Mouse (Mus musculus) limb, embryonic 10.5 days (tissue): ENCODE data around the gene Trib2. TPM values are rescaled to one million over a fixed set of nuclear protein-coding genes. Genes with fewer than 3 reads are reported as not detected.

Experiments
- DNase-seq: peaks from one replicate; pipeline ENCODE4 v3.0.0-alpha.2; 2017; ENCODE audit warnings: low spot score
- H3K27ac ChIP-seq: fragments of 300-500 bp; sonication (generic); 2 replicates; pipeline ENCODE4 v1.5.1; 2016; ENCODE audit warnings: mild to moderate bottlenecking
- H3K27me3 ChIP-seq: fragments of 300-500 bp; sonication (generic); 2 replicates; pipeline ENCODE4 v1.6.1; 2016; ENCODE audit warnings: low read depth, mild to moderate bottlenecking; ENCODE audit not compliant: poor library complexity, severe bottlenecking
- H3K36me3 ChIP-seq: fragments of 300-500 bp; sonication (generic); 2 replicates; pipeline ENCODE4 v1.6.1; 2016; ENCODE audit warnings: mild to moderate bottlenecking, moderate library complexity
- H3K4me1 ChIP-seq: fragments of 300-500 bp; sonication (generic); 2 replicates; pipeline ENCODE4 v1.6.1; 2016
- H3K4me3 ChIP-seq: fragments of 300-500 bp; sonication (generic); 2 replicates; pipeline ENCODE4 v1.5.1; 2016; ENCODE audit warnings: mild to moderate bottlenecking, moderate library complexity
- H3K9me3 ChIP-seq: fragments of 300-500 bp; sonication (generic); replicated peaks from 2 replicates; pipeline ENCODE4 v1.6.1; 2016; ENCODE audit warnings: mild to moderate bottlenecking
- WGBS: fragments of 180-500 bp; shearing (Covaris S2); methylation state at CpG from one replicate; pipeline ENCODE4 v1.1.7; 2016; 5-methylcytosine and 5-hydroxymethylcytosine counted together
- polyA plus RNA-seq: library from polyadenylated mRNA; unstranded; fragments of >200 nt; fragmentation: Nextera tagmentation; extraction: Ambion mirVana; gene quantifications from 2 replicates; pipeline ENCODE4 v1.2.1, GENCODE M21; 2016

The Trib2 gene
- polyA plus RNA-seq, 1 experiment from 2014 or later: 32.7 TPM

DNA sequence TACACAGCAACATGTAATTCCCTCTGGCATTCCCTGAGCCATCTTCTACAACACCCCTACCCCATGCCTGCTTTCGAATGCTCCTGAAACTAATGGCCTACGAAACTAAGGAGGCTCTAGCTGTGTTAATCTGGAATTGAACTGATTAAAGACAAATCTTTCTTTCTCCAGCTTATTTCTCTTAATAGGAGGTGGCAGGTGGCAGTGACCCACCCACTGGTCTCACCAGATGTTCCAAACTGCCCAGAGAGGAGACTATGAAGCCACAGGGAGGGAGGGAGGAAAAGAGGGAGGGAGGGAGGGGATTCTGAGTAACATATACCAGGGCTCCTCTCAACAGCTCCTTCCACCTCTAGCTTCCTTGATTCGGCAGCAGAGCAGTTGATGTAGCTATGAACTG is 20.8 kb downstream of the Trib2 start:
- H3K27ac ChIP-seq: no peak overlapping the region
- peaks cover 9% of the 10 kb centered on the region; the same call in 1 of the 2 replicates for H3K27me3 ChIP-seq
- H3K9me3 ChIP-seq: no peaks in the 10 kb centered on the region
- DNase-seq: no peak
- H3K4me3 ChIP-seq: no peak overlapping the region
- H3K36me3 ChIP-seq: peaks cover 86% of the 10 kb centered on the region
- peaks cover 9% of the 10 kb centered on the region for H3K4me1 ChIP-seq
- WGBS: 86% methylated on average over 3 of the region's 3 CpGs

DNA sequence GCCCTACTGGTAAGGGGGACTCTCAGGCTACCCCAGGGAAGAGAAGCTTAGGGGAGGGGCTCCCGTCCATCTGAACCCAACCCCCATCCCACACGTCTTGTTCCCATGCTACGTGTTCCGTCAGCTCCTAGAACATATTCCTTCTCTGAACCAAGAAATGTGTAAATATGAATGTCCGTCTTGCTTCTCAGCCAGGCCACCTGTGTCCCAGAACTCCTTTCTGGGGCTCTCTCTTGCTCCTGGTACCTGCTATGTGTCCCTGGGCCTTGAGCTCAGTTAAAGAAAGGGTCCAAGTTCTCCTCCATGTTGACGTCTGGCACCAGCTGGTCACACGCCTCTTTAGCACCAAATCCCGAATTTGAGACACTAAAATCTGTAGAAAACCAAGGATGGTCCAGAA is 23.4 kb downstream of the Trib2 start:
- Histone ChIP-seq H3K36me3 (peaks cover 69% of the 10 kb centered on the region), H3K9me3 (no peaks in the 10 kb centered on the region), H3K27me3 (peaks cover 9% of the 10 kb centered on the region; the same call in 1 of the 2 replicates), H3K4me3 (no peak overlapping the region), H3K4me1 (peaks cover 7% of the 10 kb centered on the region), H3K27ac (no peak overlapping the region)
- 94% methylated on average over 8 of the region's 8 CpGs for WGBS
- DNase-seq: no peak

DNA sequence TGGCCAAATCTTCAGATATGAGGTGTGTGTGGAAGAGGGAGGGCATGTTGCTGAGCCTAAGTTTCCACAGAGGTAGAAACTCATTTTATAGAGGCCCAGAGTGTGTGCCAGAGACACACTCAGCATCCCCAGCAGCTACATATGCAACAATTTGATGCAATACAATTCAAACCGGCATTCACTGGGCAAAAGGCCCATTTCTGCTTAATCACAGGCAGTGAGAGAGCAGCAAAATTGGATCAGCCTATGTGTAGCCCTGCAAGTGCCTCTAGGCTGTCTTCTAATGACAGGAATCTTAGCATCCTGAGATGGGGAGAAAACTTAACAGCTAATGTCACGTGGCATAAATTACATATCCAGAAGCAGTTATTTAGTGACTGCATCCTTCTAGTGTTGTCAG is 26.5 kb downstream of the Trib2 start:
- WGBS: 85% methylated on average over 2 of the region's 2 CpGs
- H3K27ac ChIP-seq: no peak overlapping the region
- no peak overlapping the region for H3K4me3 ChIP-seq
- no peak for DNase-seq
- no peaks in the 10 kb centered on the region for H3K9me3 ChIP-seq
- H3K36me3 ChIP-seq: peaks cover 43% of the 10 kb centered on the region
- H3K27me3 ChIP-seq: peaks cover 9% of the 10 kb centered on the region; the same call in 1 of the 2 replicates
- peaks cover 4% of the 10 kb centered on the region for H3K4me1 ChIP-seq

- Histone ChIP-seq H3K9me3 (no peaks in the 10 kb centered on the region), H3K4me3 (no peak overlapping the region)
- no peak for DNase-seq
Observed at GRCm38 (mm10) chr12:15777047-15777446, 39.7 kb downstream of the Trib2 start.

DNA sequence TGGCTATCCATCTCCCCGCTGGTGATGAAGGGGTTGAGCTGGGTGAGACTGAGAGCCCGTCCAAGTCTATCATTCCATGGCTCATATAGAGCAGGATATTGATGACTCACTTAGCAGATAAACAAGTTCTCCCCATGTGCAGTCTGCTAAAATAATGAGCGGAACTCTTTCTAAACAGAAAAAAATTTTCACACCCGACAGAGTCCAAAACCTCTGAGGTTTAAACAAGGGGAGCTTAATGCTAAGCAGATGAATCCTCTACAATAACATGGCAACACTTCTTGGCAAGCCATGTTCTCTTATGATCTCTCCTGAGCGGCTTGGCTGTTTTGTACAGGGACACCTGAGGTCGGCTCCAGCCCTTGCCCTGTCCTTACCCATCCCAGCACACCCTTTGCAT is 45.0 kb downstream of the Trib2 start:
- H3K36me3 ChIP-seq: no peaks in the 10 kb centered on the region
- H3K27me3 ChIP-seq: no peaks in the 10 kb centered on the region
- no peak overlapping the region for H3K27ac ChIP-seq
- no peak overlapping the region for H3K4me3 ChIP-seq
- no peaks in the 10 kb centered on the region for H3K9me3 ChIP-seq
- 86% methylated on average over 6 of the region's 6 CpGs for WGBS
- no peak for DNase-seq
- no peaks in the 10 kb centered on the region for H3K4me1 ChIP-seq

More at GRCm38 (mm10) chr12:15777047-15777446, 39.7 kb downstream of the Trib2 start:
- Histone ChIP-seq H3K27me3 (no peaks in the 10 kb centered on the region), H3K4me1 (no peaks in the 10 kb centered on the region), H3K27ac (no peak overlapping the region), H3K36me3 (no peaks in the 10 kb centered on the region)

DNA sequence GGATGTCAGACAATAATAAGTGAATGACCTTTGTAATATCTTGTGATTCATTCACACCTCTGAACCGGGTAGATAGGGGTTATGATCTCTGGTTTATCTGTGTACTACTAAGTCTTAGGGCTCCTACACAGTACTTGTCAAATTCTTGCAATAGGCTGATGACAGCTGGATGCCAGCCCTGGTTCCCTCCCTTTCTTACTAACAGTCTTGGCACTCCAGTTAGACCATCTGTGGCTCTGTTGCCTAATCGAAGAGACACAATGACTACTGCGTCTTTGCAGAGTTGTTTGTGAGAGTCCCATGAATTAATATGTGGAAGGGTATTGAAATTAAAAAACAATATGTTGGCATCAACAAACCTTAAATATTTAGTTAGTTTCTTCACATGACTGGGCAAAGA is 48.2 kb downstream of the Trib2 start:
- 92% methylated on average over 3 of the region's 3 CpGs for WGBS
- H3K36me3 ChIP-seq: no peaks in the 10 kb centered on the region
- H3K9me3 ChIP-seq: no peaks in the 10 kb centered on the region
- H3K4me1 ChIP-seq: no peaks in the 10 kb centered on the region
- H3K27me3 ChIP-seq: no peaks in the 10 kb centered on the region
- no peak for DNase-seq
- no peak overlapping the region for H3K27ac ChIP-seq
- no peak overlapping the region for H3K4me3 ChIP-seq

- no peak for DNase-seq
- no peaks in the 10 kb centered on the region for H3K4me1 ChIP-seq
- H3K9me3 ChIP-seq: no peaks in the 10 kb centered on the region
- no peak overlapping the region for H3K27ac ChIP-seq
- no peak overlapping the region for H3K4me3 ChIP-seq
- H3K36me3 ChIP-seq: no peaks in the 10 kb centered on the region
- H3K27me3 ChIP-seq: no peaks in the 10 kb centered on the region
- 93% methylated on average over 12 of the region's 12 CpGs for WGBS
Observed at GRCm38 (mm10) chr12:15765996-15766395, 50.7 kb downstream of the Trib2 start.

DNA sequence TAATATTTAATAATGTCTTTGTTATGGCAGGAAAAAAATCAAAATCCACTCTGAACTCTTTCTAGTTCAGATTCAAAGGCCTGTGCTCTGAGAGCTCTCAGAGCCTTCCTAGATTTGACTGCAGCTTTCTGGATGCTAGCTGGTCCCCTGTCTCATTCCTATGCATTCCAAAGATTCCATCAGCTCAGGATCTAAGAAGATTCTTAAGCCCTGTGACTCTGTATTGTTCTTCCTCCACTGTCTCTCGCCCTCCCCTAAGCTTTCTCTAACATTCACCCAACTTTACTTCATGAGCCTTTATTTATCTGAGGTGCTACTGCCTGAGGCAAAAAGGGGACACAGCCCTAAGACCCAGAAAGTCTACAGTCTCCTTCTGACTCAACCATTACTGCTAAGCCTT is 51.5 kb downstream of the Trib2 start:
- H3K36me3 ChIP-seq: no peaks in the 10 kb centered on the region
- WGBS: 32% methylated on average over 1 of the region's 1 CpGs
- no peak overlapping the region for H3K27ac ChIP-seq

DNA sequence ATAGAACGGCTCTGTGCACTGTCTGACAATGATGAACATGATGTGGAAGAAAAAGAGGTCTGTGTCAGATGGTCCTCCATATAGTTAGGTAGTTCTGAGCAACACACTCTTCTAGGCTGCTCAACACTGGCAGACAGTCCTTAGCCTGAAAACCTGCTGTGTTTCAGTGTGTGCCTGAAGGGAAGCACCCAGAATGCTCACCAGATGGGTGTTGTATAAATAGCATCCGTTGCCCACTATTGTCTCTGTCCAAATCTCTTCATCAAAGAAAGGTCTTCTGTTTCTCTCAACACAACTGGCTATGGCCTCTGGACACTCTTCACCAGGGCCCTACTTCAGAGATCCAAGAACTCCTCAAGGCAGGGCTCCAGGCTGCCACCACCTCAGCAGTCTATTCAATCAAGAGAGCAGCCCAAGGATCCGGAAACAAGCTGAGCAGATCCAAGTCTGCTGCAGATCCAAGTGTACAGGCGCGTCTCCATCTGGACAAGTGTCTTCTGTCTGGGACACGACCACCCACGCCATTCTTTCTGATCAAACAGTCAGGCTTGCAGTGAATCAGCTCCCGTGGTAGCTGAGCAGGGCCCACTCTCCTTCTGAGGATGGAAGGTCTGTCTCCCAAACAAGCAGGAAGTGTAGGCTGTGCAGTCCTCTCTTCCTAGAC is 55.1 kb downstream of the Trib2 start:
- Histone ChIP-seq H3K9me3 (no peaks in the 10 kb centered on the region), H3K36me3 (no peaks in the 10 kb centered on the region), H3K4me1 (no peaks in the 10 kb centered on the region), H3K27ac (no peak overlapping the region), H3K4me3 (no peak overlapping the region), H3K27me3 (no peaks in the 10 kb centered on the region)
- 92% methylated on average over 8 of the region's 8 CpGs for WGBS
- no peak for DNase-seq

More for the DNA sequence above, 51.5 kb downstream of the Trib2 start:
- Histone ChIP-seq H3K27me3 (no peaks in the 10 kb centered on the region), H3K4me1 (no peaks in the 10 kb centered on the region), H3K9me3 (no peaks in the 10 kb centered on the region), H3K4me3 (no peak overlapping the region)
- no peak for DNase-seq

DNA sequence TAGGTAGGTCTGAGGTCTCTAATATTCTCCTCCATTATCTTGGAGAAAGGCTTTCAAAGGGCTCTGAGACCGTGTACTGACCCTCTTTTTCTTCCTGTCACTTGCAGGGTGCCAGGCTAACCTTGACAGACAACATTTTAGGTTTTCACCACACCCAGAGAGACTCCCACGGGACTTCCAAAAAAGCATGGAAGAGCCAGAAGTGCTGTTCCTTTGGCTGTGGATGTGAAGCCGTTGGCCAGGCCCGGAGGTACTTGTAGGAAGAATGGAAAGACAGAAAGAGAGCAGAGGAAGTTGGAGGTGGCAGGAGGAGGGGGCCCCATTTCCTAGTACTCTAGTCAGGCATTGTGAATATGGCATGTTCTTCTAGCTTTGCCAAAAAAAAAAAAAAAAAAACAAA is 56.0 kb downstream of the Trib2 start:
- no peak overlapping the region for H3K4me3 ChIP-seq
- no peak overlapping the region for H3K27ac ChIP-seq
- H3K9me3 ChIP-seq: no peaks in the 10 kb centered on the region
- H3K4me1 ChIP-seq: no peaks in the 10 kb centered on the region
- no peak for DNase-seq
- no peaks in the 10 kb centered on the region for H3K27me3 ChIP-seq
- 89% methylated on average over 4 of the region's 4 CpGs for WGBS
- H3K36me3 ChIP-seq: no peaks in the 10 kb centered on the region

GRCm38 (mm10) chr12:15758866-15759265 is 57.9 kb downstream of the Trib2 start:
- no peaks in the 10 kb centered on the region for H3K27me3 ChIP-seq
- H3K36me3 ChIP-seq: no peaks in the 10 kb centered on the region
- H3K4me3 ChIP-seq: no peak overlapping the region
- no peak for DNase-seq
- no peaks in the 10 kb centered on the region for H3K4me1 ChIP-seq
- H3K9me3 ChIP-seq: no peaks in the 10 kb centered on the region
- 36% methylated on average over 2 of the region's 2 CpGs for WGBS
- no peak overlapping the region for H3K27ac ChIP-seq

DNA sequence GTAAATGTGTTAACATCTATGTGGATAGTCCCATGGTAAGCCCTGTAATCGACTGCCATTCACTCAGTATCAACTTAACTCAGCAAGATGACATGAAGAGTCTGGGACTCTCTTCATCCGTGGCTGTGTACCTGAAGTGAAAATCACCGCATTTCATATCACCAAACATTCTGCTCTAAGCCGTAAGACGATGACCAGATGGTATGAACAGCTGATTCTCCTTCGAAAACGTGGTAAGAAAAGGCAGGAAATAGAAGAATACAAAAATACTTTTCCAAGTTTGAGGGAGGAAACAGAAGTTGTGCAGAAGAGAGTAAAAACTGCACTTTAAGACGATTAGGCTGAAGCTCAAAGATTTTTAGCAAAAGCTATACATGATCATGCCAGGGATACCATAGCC is 59.4 kb downstream of the Trib2 start:
- no peaks in the 10 kb centered on the region for H3K4me1 ChIP-seq
- H3K27ac ChIP-seq: no peak overlapping the region
- H3K36me3 ChIP-seq: no peaks in the 10 kb centered on the region
- 90% methylated on average over 8 of the region's 8 CpGs for WGBS
- DNase-seq: no peak
- H3K4me3 ChIP-seq: no peak overlapping the region
- no peaks in the 10 kb centered on the region for H3K9me3 ChIP-seq
- H3K27me3 ChIP-seq: no peaks in the 10 kb centered on the region

GRCm38 (mm10) chr12:15755030-15755690 is 61.6 kb downstream of the Trib2 start:
- 46% methylated on average over 2 of the region's 2 CpGs for WGBS

More at GRCm38 (mm10) chr12:15755030-15755690, 61.6 kb downstream of the Trib2 start:
- no peaks in the 10 kb centered on the region for H3K36me3 ChIP-seq
- no peaks in the 10 kb centered on the region for H3K9me3 ChIP-seq
- H3K27me3 ChIP-seq: no peaks in the 10 kb centered on the region
- H3K27ac ChIP-seq: no peak overlapping the region
- no peak for DNase-seq
- no peaks in the 10 kb centered on the region for H3K4me1 ChIP-seq
- no peak overlapping the region for H3K4me3 ChIP-seq
